Mouse (Mus musculus): Measurements from ENCODE around the gene Cnot3.

GRCm38 (mm10) chr7:3684698-3685097 is 39.6 kb downstream of the Cnot3 start:
- TF ChIP-seq CTCF (IDR thresholded peaks at IDR 0.05; ENCODE audit: extremely low read depth, insufficient read depth, insufficient read length, insufficient replicate concordance) (no peak), POLR2A (IDR thresholded peaks at IDR 0.05; ENCODE audit: low read depth, low read length) (no peak)
